Mouse (Mus musculus): Measurements from ENCODE around the gene Ubqln1.

DNA sequence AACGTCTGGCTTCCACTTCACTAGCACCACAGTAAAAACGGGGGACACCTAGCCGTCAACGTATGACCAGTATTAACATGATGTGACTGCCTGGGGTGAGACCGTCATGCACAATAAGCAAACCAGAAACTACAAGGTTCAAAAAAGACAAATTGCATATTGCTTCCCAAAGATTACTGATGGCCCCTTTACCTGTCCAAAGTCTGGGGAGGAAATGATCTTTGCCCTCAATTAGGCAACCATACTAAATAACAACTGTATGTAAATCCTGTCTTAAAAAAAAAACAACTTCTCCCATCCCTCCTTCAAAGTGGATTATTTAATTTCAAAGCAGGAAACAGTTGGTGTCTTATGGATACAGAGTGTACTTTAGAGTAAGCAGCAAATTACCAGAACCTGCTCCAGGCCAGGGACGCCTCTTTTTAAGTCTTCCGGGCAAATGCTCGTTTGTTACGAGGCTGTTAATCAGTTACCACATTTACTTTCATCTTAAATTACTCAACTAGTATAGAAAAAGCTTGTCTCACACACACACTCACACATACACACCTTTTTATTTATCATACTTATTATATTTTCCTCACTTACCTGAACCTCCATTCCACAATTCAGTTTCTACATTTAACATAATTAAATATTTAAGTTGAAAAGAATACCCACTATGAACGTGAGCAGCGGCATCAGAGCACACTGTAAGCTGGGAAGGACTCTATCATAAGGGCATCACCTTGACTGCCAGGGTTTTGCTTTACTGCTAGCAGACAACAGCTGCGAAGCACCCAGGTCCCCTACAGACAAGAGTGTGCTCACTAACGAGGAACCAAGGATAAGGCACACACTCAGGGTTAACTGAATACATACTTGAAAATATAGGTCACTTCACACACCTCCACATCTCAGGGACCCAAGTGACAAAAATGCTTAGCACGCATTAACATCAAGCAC is 33.6 kb downstream of the Ubqln1 start:
- TF ChIP-seq SMC3 (IDR thresholded peaks at IDR 0.05; ENCODE audit: low read depth, low read length) (no peak), POLR2A (IDR thresholded peaks at IDR 0.05; ENCODE audit: control insufficient read depth in 1 of 2, insufficient read depth in 1 of 2, low read depth in 1 of 2, low read length in 2 of 2, poor library complexity in 1 of 2) (no peak)
